Mouse (Mus musculus) lung, postnatal 0 days (tissue): ENCODE data around the gene Ryr3. TPM values are rescaled to one million over a fixed set of nuclear protein-coding genes. Genes with fewer than 3 reads are reported as not detected.

ENCODE experiments used
- ATAC-seq: fragments of 200-750 bp; cut with Nextera tagmentation; 2 replicates; pipeline ENCODE4 v1.8.0; 2017; ENCODE audit warnings: moderate library complexity
- DNase-seq: peaks from one replicate; pipeline ENCODE4 v3.0.0-alpha.2; 2016; ENCODE audit warnings: low spot score
- H3K27ac ChIP-seq: fragments of 300-500 bp; sonication (generic); 2 replicates; pipeline ENCODE4 v1.5.1; 2014; ENCODE audit warnings: antibody characterized with exemption, mild to moderate bottlenecking, low read length, mixed read lengths
- H3K27me3 ChIP-seq: fragments of 300-500 bp; sonication (generic); replicated peaks from 2 replicates; pipeline ENCODE4 v1.6.1; 2014; ENCODE audit warnings: low read length, mixed read lengths; ENCODE audit not compliant: insufficient read depth
- H3K36me3 ChIP-seq: fragments of 300-500 bp; sonication (generic); 2 replicates; pipeline ENCODE4 v1.6.1; 2014; ENCODE audit warnings: low read length, mixed read lengths; ENCODE audit not compliant: insufficient read depth
- H3K4me1 ChIP-seq: fragments of 300-500 bp; sonication (generic); 2 replicates; pipeline ENCODE4 v1.6.1; 2014; ENCODE audit warnings: antibody characterized with exemption, low read depth, low read length, mixed read lengths; ENCODE audit not compliant: insufficient read depth
- H3K4me2 ChIP-seq: fragments of 300-500 bp; sonication (generic); replicated peaks from 2 replicates; pipeline ENCODE4 v1.6.1; 2014; ENCODE audit warnings: low read depth, mild to moderate bottlenecking, low read length, moderate library complexity, mixed read lengths
- H3K4me3 ChIP-seq: fragments of 300-500 bp; sonication (generic); 2 replicates; pipeline ENCODE4 v1.5.1; 2014; ENCODE audit warnings: low read depth, low read length
- H3K9ac ChIP-seq: fragments of 300-500 bp; sonication (generic); replicated peaks from 2 replicates; pipeline ENCODE4 v1.6.1; 2014; ENCODE audit warnings: low read depth, mild to moderate bottlenecking
- H3K9me3 ChIP-seq: fragments of 300-500 bp; sonication (generic); 2 replicates; pipeline ENCODE4 v1.6.1; 2016; ENCODE audit warnings: low read length, mixed read lengths
- CTCF ChIP-seq: IDR thresholded peaks from 2 replicates; pipeline ENCODE4 v1.5.1; 2016; ENCODE audit warnings: antibody characterized with exemption, mild to moderate bottlenecking
- EP300 ChIP-seq: IDR thresholded peaks from 2 replicates; pipeline ENCODE4 v1.6.1; 2016; ENCODE audit warnings: antibody characterized with exemption, mild to moderate bottlenecking, control low read depth
- WGBS: fragments of 180-500 bp; shearing (Covaris S2); extraction: QIAGEN DNeasy Blood & Tissue Kit; methylation state at CpG from one replicate; pipeline ENCODE4 v1.1.7; 2014; 5-methylcytosine and 5-hydroxymethylcytosine counted together
- polyA plus RNA-seq: library from polyadenylated mRNA; unstranded; fragments of >200 nt; fragmentation: Nextera tagmentation; extraction: Ambion mirVana; gene quantifications from 2 replicates; pipeline ENCODE4 v1.2.1, GENCODE M21; 2015

Gene Ryr3
- polyA plus RNA-seq, 1 experiment from 2014 or later: 0.57 TPM

GRCm38 (mm10) chr2:112982908-112983510, 233.9 kb downstream of the Ryr3 start:
- ATAC-seq (no peak), DNase-seq (no peak)
- whole genome bisulfite sequencing: 59% methylated on average over 1 of the region's 1 CpGs
- Histone ChIP-seq H3K9ac (no peak overlapping the region), H3K9me3 (no peaks in the 10 kb centered on the region), H3K4me3 (no peak overlapping the region), H3K4me2 (no peak overlapping the region), H3K27ac (no peak overlapping the region), H3K27me3 (no peaks in the 10 kb centered on the region), H3K4me1 (no peaks in the 10 kb centered on the region), H3K36me3 (no peaks in the 10 kb centered on the region)
- no peak for TF ChIP-seq CTCF
- no peak for TF ChIP-seq EP300

GRCm38 (mm10) chr2:112966807-112967625, 249.9 kb downstream of the Ryr3 start:
- ATAC-seq (no peak), DNase-seq (no peak)
- H3K4me2 ChIP-seq: no peak overlapping the region
- H3K4me1 ChIP-seq: no peaks in the 10 kb centered on the region
- no peaks in the 10 kb centered on the region for H3K27me3 ChIP-seq
- 85% methylated on average over 14 of the region's 14 CpGs for WGBS
- H3K9me3 ChIP-seq: no peaks in the 10 kb centered on the region
- no peak overlapping the region for H3K9ac ChIP-seq
- H3K27ac ChIP-seq: no peak overlapping the region
- H3K4me3 ChIP-seq: no peak overlapping the region
- TF ChIP-seq CTCF (no peak), EP300 (no peak)
- no peaks in the 10 kb centered on the region for H3K36me3 ChIP-seq

GRCm38 (mm10) chr2:112948931-112949330, 268.0 kb downstream of the Ryr3 start:
- Histone ChIP-seq H3K9ac (no peak overlapping the region), H3K4me3 (no peak overlapping the region), H3K4me1 (no peaks in the 10 kb centered on the region), H3K4me2 (no peak overlapping the region), H3K27ac (no peak overlapping the region), H3K9me3 (no peaks in the 10 kb centered on the region), H3K27me3 (no peaks in the 10 kb centered on the region), H3K36me3 (no peaks in the 10 kb centered on the region)
- ATAC-seq (no peak), DNase-seq (no peak)
- TF ChIP-seq EP300 (no peak), CTCF (no peak)
- 56% methylated on average over 1 of the region's 1 CpGs for WGBS

DNA sequence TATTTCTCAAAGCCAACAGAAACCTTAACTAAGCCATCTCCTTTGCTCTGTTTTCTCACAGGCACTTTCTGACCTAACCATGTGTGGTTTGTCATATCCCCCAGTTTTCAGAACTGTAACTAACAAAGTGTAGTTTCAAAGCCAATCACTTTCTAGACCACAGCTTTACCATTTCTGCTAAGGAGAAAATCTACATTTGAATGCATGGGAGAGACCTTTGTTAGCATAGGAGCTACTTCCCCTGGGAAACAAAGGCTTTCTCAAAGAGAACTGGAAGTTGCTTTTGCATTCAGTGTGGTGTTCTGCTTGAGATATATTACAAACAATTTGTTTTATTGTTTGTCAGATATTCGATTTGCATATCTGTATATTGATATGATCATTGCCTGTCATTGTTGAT, 285.1 kb downstream of the Ryr3 start:
- Histone ChIP-seq H3K4me1 (no peaks in the 10 kb centered on the region), H3K27me3 (no peaks in the 10 kb centered on the region), H3K4me3 (no peak overlapping the region), H3K9ac (no peak overlapping the region), H3K4me2 (no peak overlapping the region), H3K27ac (no peak overlapping the region), H3K9me3 (no peaks in the 10 kb centered on the region), H3K36me3 (no peaks in the 10 kb centered on the region)
- TF ChIP-seq EP300 (no peak), CTCF (no peak)
- no peak for DNase-seq
- WGBS: 38% methylated on average over 1 of the region's 1 CpGs
- no peak for ATAC-seq

DNA sequence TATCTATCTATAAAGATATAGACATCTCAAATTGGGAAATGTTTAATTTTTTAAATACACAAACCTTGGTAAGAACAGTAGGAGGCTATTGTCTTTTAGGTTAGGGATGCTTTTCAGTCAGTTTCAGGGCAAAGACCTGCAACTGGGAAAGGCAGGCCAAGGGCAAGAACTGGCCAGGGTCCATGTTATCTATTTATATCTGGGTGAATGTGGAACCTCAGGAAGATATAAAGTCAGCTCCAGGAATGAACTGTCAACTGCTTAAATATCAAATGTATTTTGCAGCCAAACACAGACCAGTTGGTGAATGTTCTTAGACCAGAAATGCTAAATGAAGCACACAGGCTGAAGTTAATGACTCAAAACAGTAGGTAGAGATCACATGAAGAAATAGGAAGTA, 303.1 kb downstream of the Ryr3 start:
- H3K9me3 ChIP-seq: no peaks in the 10 kb centered on the region
- no peak overlapping the region for H3K27ac ChIP-seq
- H3K27me3 ChIP-seq: no peaks in the 10 kb centered on the region
- no peak for ATAC-seq
- no peak overlapping the region for H3K9ac ChIP-seq
- DNase-seq: no peak
- no peaks in the 10 kb centered on the region for H3K36me3 ChIP-seq
- H3K4me2 ChIP-seq: no peak overlapping the region
- no peak overlapping the region for H3K4me3 ChIP-seq
- no peaks in the 10 kb centered on the region for H3K4me1 ChIP-seq
- TF ChIP-seq CTCF: no peak
- no peak for TF ChIP-seq EP300

GRCm38 (mm10) chr2:112912611-112913010, 304.3 kb downstream of the Ryr3 start:
- H3K9ac ChIP-seq: no peak overlapping the region
- TF ChIP-seq CTCF (no peak), EP300 (no peak)
- H3K27me3 ChIP-seq: no peaks in the 10 kb centered on the region
- no peaks in the 10 kb centered on the region for H3K36me3 ChIP-seq
- no peak overlapping the region for H3K27ac ChIP-seq
- no peak overlapping the region for H3K4me3 ChIP-seq
- H3K4me1 ChIP-seq: no peaks in the 10 kb centered on the region
- DNase-seq (no peak), ATAC-seq (no peak)
- no peaks in the 10 kb centered on the region for H3K9me3 ChIP-seq
- no peak overlapping the region for H3K4me2 ChIP-seq
